Mouse (Mus musculus): ENCODE measurements around the gene Tifab.

DNA sequence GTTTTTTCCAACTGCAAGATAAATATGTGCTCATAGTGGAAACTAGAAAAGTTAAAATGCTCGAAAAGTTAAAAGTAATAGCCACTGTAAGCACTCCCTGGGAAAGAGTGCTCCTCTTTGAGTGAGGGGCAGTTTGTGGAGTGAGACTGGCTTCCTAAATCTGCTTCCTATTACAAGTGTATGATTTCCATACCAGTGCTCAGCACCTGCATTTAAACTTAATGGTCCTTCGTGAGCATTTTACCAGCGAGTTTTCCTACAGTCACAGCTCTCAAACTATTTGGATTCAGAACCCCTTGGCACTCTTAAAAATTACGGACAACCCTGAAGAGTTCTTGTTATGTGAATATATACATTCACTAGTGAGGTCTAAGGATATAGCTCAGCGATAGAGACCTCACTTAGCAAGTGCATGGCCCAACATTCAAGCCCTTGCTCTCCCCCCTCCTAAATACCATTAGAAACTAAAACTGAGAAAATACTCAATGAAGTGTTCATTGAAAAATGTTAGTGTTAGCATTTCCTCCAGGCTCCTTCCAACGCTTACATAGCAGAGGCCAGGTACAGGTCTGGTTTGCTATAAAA is 39.4 kb downstream of the Tifab start:
- TF ChIP-seq CTCF (IDR thresholded peaks at IDR 0.05; ENCODE audit: control insufficient read depth, insufficient read depth, insufficient replicate concordance, low read depth, low read length): no peak
- no peak for TF ChIP-seq POLR2A (IDR thresholded peaks at IDR 0.05; ENCODE audit: control insufficient read depth, low read depth, low read length)
